Mouse (Mus musculus) stomach, embryonic 15.5 days (tissue): ENCODE measurements around the gene Hnrnpr. TPM values are rescaled to one million over a fixed set of nuclear protein-coding genes. Genes with fewer than 3 reads are reported as not detected.

Source experiments
- ATAC-seq: fragments of 200-750 bp; cut with Nextera tagmentation; 2 replicates; pipeline ENCODE4 v1.8.0; 2017; ENCODE audit warnings: low read depth, moderate number of reproducible peaks, moderate TSS enrichment; ENCODE audit not compliant: insufficient read depth, low FRiP score
- H3K27ac ChIP-seq: fragments of 300-500 bp; sonication (generic); 2 replicates; pipeline ENCODE4 v1.5.1; 2015; ENCODE audit warnings: mild to moderate bottlenecking, inconsistent platforms
- H3K27me3 ChIP-seq: fragments of 300-500 bp; sonication (generic); replicated peaks from 2 replicates; pipeline ENCODE4 v1.6.1; 2015; ENCODE audit warnings: inconsistent platforms
- H3K36me3 ChIP-seq: fragments of 300-500 bp; sonication (generic); 2 replicates; pipeline ENCODE4 v1.6.1; 2015; ENCODE audit warnings: inconsistent platforms
- H3K4me1 ChIP-seq: fragments of 300-500 bp; sonication (generic); 2 replicates; pipeline ENCODE4 v1.6.1; 2015; ENCODE audit warnings: inconsistent platforms
- H3K4me2 ChIP-seq: fragments of 300-500 bp; sonication (generic); 2 replicates; pipeline ENCODE4 v1.6.1; 2015; ENCODE audit warnings: mild to moderate bottlenecking, inconsistent platforms
- H3K4me3 ChIP-seq: fragments of 300-500 bp; sonication (generic); replicated peaks from 2 replicates; pipeline ENCODE4 v1.5.1; 2015; ENCODE audit warnings: inconsistent platforms
- H3K9ac ChIP-seq: fragments of 300-500 bp; sonication (generic); 2 replicates; pipeline ENCODE4 v1.6.1; 2015; ENCODE audit warnings: inconsistent platforms
- H3K9me3 ChIP-seq: fragments of 300-500 bp; sonication (generic); 2 replicates; pipeline ENCODE4 v1.6.1; 2016; ENCODE audit warnings: inconsistent platforms
- WGBS: fragments of 180-500 bp; shearing (Covaris S2); methylation state at CpG from one replicate; pipeline ENCODE4 v1.1.7; 2015; 5-methylcytosine and 5-hydroxymethylcytosine counted together
- polyA plus RNA-seq: library from polyadenylated mRNA; unstranded; fragments of >200 nt; fragmentation: Nextera tagmentation; extraction: Ambion mirVana; gene quantifications from 2 replicates; pipeline ENCODE4 v1.2.1, GENCODE M21; 2015

The Hnrnpr gene
- polyA plus RNA-seq: 143 and 149 TPM in 2 replicates

DNA sequence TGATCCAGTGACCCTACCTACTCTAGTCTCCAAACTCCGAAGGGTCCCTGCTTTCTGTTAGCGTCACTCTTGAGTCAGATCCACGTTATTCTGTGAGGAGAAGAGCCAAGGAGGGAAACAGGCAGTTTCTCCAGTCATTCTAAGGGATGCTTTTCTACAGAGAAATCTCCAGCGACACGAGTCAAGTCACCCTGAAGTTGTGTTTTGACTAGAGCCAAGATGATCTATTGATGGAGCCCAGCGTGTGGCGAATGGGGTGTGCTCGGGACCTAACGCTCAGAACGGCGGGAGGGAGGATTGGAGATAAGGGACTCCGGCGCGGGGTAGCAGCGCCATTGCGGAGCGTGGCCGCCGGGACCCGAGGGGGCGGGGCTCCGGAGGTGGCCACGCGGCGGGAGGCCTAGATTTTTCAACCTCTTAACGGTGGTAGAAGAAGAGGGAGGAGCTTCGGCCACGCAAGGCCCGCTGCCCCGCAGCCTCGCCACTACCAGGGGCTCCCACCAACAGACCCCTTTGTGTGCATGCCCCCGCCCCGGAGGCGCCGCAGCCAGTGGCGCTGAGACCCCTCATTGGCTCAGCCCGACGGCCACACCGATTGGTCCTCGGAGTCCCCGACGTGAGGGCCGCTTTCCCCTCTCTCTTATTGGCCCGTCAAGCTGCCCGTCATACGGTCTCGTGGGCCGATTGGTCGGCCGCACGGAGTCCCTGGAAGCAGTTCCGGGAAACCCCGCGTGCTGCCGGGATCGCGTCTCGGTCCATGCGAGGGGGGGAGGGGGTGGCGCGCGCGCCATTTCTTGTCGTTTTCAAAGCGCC lies at the start of gene Hnrnpr:
Gene Hnrnpr (plus strand): TSS at position 714 of the 813 bp plus-strand sequence.
- peak within 1 kb of the TSS; percentile 79 for H3K4me2 ChIP-seq
- ATAC-seq: peak; percentile 98
- no peaks in the 10 kb centered on the region for H3K27me3 ChIP-seq
- H3K4me1 ChIP-seq: peaks cover 19% of the 10 kb centered on the region
- H3K36me3 ChIP-seq: no peaks in the 10 kb centered on the region
- H3K4me3 ChIP-seq: peak within 1 kb of the TSS; percentile 100
- under 1% methylated on average over 64 of the region's 65 CpGs for WGBS
- peak within 1 kb of the TSS; percentile 96 for H3K27ac ChIP-seq
- peak within 1 kb of the TSS; percentile 99 for H3K9ac ChIP-seq
- H3K9me3 ChIP-seq: no peaks in the 10 kb centered on the region

DNA sequence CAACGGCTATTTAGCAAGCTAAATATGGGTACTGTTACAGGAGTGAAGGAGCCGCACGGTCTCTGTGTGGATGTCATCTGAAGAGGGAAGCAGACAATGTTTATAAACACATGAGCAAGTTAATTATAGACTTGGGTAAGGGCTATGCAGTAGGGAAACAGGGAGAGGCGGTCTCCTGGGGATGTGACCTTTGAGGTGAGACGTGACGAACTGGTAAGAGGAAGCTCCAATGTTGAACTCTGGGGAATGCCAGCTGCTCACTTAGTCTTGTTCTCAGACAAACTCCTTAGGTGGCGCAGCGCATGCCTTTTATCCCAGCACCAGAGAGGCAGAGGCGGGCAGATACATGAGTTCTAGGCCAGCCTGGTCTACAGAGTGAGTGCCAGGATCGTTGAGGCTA lies 48.8 kb upstream of the Hnrnpr start:
- H3K4me1 ChIP-seq: peaks cover 6% of the 10 kb centered on the region; the same call in 1 of the 2 replicates
- ATAC-seq: no peak
- no peak overlapping the region for H3K27ac ChIP-seq
- H3K9ac ChIP-seq: no peak overlapping the region
- no peaks in the 10 kb centered on the region for H3K36me3 ChIP-seq
- H3K4me3 ChIP-seq: no peak overlapping the region
- no peak overlapping the region for H3K4me2 ChIP-seq
- 58% methylated on average over 10 of the region's 10 CpGs for WGBS
- no peaks in the 10 kb centered on the region for H3K9me3 ChIP-seq
- no peaks in the 10 kb centered on the region for H3K27me3 ChIP-seq

- no peak for ATAC-seq
- Histone ChIP-seq H3K9ac (no peak overlapping the region), H3K4me1 (peaks cover 6% of the 10 kb centered on the region; the same call in 1 of the 2 replicates), H3K27me3 (no peaks in the 10 kb centered on the region), H3K4me3 (no peak overlapping the region), H3K9me3 (no peaks in the 10 kb centered on the region), H3K4me2 (no peak overlapping the region), H3K36me3 (no peaks in the 10 kb centered on the region), H3K27ac (no peak overlapping the region)
- WGBS: 95% methylated on average over 4 of the region's 4 CpGs
Observed at GRCm38 (mm10) chr4:136263555-136263954, 47.2 kb upstream of the Hnrnpr start.

DNA sequence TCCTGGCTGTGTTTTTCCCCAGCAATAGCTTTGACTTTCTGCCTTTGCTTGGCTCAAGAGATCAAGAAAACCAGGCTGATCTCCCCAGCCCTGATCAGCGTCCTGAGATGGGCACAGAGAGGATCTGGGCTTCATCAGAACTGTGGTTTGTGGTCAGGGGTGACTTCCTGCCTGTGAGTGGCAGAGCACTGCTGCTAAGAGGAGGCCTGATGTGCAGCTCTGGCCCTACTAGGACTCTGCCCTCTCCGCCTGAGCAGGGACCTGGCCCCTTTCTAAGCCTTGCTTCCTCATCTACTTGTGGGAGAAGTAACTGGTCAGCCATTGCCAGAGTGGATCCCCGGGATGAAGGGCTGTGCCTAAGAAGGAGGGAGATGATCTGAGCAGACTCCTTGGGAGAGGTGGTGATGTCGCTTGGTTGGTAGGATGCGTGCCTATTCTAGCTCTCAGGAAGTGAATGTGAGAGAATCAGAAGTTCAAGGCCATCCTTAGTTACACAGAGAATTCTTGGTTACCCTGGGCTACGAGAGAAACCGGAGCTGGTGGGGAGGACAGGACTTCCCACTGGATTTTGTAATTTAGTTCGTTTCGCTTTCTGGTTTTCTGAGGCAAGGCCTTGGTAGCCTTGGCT lies 43.9 kb upstream of the Hnrnpr start:
- Histone ChIP-seq H3K9ac (no peak overlapping the region), H3K4me2 (no peak overlapping the region), H3K27me3 (no peaks in the 10 kb centered on the region), H3K36me3 (no peaks in the 10 kb centered on the region), H3K4me3 (no peak overlapping the region), H3K4me1 (no peaks in the 10 kb centered on the region), H3K9me3 (no peaks in the 10 kb centered on the region), H3K27ac (no peak overlapping the region)
- WGBS: 74% methylated on average over 9 of the region's 9 CpGs
- ATAC-seq: no peak

DNA sequence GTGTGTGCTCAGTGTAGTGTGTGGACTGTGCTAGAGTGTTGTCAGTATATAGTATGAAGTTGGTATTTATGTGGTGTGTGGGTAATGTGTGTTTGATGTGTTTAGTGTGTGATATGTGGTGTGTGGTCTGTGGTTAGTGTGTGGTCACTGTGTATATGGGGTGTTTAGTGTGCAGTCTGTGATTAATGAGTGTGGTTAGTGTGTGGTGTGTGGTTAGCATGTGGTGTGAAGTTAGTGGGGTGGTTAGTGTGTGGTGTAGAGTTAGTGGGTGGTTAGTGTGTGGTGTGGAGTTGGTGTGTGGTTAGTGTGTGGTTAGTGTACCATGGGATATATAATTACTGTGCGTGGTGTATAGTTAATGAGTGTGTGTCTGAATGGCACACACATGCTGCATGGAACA lies 41.8 kb upstream of the Hnrnpr start:
- Histone ChIP-seq H3K27me3 (no peaks in the 10 kb centered on the region), H3K36me3 (0 out of 2 replicates have a peak, but pooled peaks cover 9% of the 10 kb centered on the region), H3K27ac (no peak overlapping the region), H3K9me3 (peaks cover 4% of the 10 kb centered on the region; the same call in 1 of the 2 replicates), H3K4me3 (no peak overlapping the region), H3K9ac (no peak overlapping the region), H3K4me1 (no peaks in the 10 kb centered on the region), H3K4me2 (no peak overlapping the region)
- no peak for ATAC-seq
- 96% methylated on average over 1 of the region's 1 CpGs for WGBS

DNA sequence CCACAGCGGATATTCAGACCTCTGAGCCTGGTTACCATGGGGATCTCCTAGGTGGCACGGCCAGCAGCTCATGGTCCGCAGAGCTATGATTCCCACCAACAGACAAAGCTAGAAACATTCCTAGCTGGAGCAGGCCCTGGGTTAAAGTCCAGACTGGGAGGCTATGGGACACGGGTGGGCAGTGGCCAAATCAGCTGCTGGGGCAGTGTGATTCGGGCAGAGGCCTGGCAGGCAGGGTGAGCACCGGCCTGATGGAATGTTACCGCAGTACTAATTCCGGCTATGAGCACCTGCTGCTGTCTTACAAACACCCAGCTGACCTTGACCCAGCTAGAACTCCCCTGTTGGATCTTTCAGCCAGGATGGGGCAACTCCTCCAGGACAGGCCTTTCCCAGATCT lies 40.1 kb upstream of the Hnrnpr start:
- Histone ChIP-seq H3K4me2 (no peak overlapping the region), H3K4me3 (no peak overlapping the region), H3K9me3 (peaks cover 4% of the 10 kb centered on the region; the same call in 1 of the 2 replicates), H3K27ac (no peak overlapping the region), H3K27me3 (no peaks in the 10 kb centered on the region), H3K36me3 (0 out of 2 replicates have a peak, but pooled peaks cover 10% of the 10 kb centered on the region), H3K4me1 (no peaks in the 10 kb centered on the region), H3K9ac (no peak overlapping the region)
- ATAC-seq: no peak
- WGBS: 84% methylated on average over 8 of the region's 8 CpGs

- H3K4me3 ChIP-seq: no peak overlapping the region
- H3K9ac ChIP-seq: no peak overlapping the region
- H3K36me3 ChIP-seq: no peaks in the 10 kb centered on the region
- WGBS: 75% methylated on average over 8 of the region's 8 CpGs
- no peaks in the 10 kb centered on the region for H3K9me3 ChIP-seq
- no peak overlapping the region for H3K4me2 ChIP-seq
- no peak for ATAC-seq
- H3K4me1 ChIP-seq: peaks cover 16% of the 10 kb centered on the region
- H3K27me3 ChIP-seq: no peaks in the 10 kb centered on the region
- no peak overlapping the region for H3K27ac ChIP-seq
Observed at GRCm38 (mm10) chr4:136281097-136281496, 29.6 kb upstream of the Hnrnpr start.

- 58% methylated on average over 9 of the region's 9 CpGs for WGBS
- H3K27ac ChIP-seq: no peak overlapping the region
- H3K36me3 ChIP-seq: no peaks in the 10 kb centered on the region
- no peaks in the 10 kb centered on the region for H3K9me3 ChIP-seq
- no peak for ATAC-seq
- no peak overlapping the region for H3K4me3 ChIP-seq
- no peaks in the 10 kb centered on the region for H3K27me3 ChIP-seq
- no peak overlapping the region for H3K9ac ChIP-seq
- no peak overlapping the region for H3K4me2 ChIP-seq
- peaks cover 19% of the 10 kb centered on the region for H3K4me1 ChIP-seq
Observed at GRCm38 (mm10) chr4:136281611-136282010, 29.1 kb upstream of the Hnrnpr start.

DNA sequence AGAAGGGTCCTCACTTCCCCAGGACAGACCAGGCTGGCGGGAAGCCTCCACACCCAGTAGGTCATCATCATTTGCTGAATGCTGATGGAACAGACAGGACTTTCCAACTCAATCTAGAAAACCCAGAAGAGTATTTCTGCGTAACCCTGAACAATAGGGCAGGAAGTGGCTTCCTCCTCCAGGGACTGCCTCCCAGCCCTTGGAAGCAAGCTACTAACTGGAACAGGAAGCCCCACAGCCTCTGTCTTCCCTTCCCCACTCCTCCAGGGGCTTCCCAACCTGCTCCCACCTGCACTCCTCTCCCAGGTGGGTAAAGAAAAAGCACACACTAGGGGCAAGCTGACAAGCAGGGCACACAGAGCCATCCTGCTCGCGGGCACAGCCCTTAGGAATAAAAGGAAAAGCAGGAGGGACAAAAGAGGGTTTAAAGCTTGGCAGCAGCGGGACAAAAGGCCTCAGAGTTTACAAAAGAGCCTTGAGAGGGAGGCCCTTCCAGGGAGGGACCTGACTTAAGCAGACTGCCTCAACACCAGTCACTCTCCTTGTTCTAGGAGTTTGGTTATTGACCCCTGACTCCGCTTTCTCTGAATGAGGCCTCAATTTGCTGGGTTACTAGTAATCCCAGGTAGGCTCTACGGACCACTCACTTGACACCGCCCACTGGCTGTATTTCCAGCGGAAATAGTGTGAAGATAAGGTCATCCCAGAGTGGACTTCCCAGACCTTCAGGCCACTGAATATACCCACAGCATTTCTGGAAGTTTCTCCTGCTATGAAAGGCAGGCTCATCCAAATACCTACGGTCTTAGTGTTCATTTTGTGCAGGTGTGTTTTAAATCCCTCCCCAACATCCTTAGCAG lies 27.9 kb upstream of the Hnrnpr start:
- Histone ChIP-seq H3K9me3 (no peaks in the 10 kb centered on the region), H3K27ac (peak overlapping the region; percentile 96), H3K4me1 (peaks cover 27% of the 10 kb centered on the region), H3K27me3 (no peaks in the 10 kb centered on the region), H3K36me3 (peaks cover 5% of the 10 kb centered on the region; the same call in 1 of the 2 replicates), H3K4me3 (no peak overlapping the region), H3K4me2 (peak overlapping the region; percentile 28), H3K9ac (no peak overlapping the region)
- 35% methylated on average over 10 of the region's 10 CpGs for whole genome bisulfite sequencing
- ATAC-seq: no peak

DNA sequence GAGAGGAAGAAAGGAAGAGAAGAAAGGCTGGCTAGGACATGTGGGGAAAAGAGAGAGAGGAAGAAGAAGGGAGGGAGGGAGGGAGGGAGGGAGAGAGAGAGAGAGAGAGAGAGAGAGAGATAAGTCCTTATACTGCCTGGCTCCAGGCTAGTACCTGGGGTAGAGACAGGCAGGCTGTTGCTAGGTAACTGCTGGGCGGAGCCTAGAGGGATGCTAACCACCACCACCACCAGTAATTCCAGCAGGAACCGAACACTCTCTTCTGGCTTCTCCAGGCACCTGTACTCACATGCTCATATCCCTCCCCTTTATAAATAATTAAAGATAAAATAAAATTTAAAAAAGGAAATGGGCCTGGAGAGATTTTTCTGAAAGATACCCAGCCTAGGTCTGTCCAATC lies 27.0 kb upstream of the Hnrnpr start:
- ATAC-seq: no peak
- Histone ChIP-seq H3K4me3 (no peak overlapping the region), H3K4me1 (peaks cover 27% of the 10 kb centered on the region), H3K27ac (peak overlapping the region; percentile 96), H3K9me3 (no peaks in the 10 kb centered on the region), H3K9ac (no peak overlapping the region), H3K4me2 (peak overlapping the region; percentile 84), H3K27me3 (no peaks in the 10 kb centered on the region), H3K36me3 (peaks cover 13% of the 10 kb centered on the region)
- 43% methylated on average over 2 of the region's 2 CpGs for WGBS

- Histone ChIP-seq H3K27ac (peak within 1 kb of the TSS; percentile 96), H3K4me3 (peak within 1 kb of the TSS; percentile 62), H3K9ac (peak within 1 kb of the TSS; percentile 44; the same call in 1 of the 2 replicates), H3K27me3 (no peaks in the 10 kb centered on the region), H3K36me3 (peaks cover 20% of the 10 kb centered on the region), H3K9me3 (no peaks in the 10 kb centered on the region), H3K4me1 (peaks cover 27% of the 10 kb centered on the region), H3K4me2 (peak within 1 kb of the TSS; percentile 84)
- ATAC-seq: no peak
- WGBS: 24% methylated on average over 5 of the region's 5 CpGs
Observed at GRCm38 (mm10) chr4:136284455-136284854, 26.3 kb upstream of the Hnrnpr start, which contains the start of gene Zfp46. Gene Zfp46, plus strand, starts transcription at chr4:136284683.
